Mouse (Mus musculus): ENCODE data around the gene Nckipsd. TPM values are rescaled to one million over a fixed set of nuclear protein-coding genes. Genes with fewer than 3 reads are reported as not detected.

The Nckipsd gene
- total and polyA plus RNA-seq, 3 experiments, result 4.1 to 5.6 (median 4.7) TPM

DNA sequence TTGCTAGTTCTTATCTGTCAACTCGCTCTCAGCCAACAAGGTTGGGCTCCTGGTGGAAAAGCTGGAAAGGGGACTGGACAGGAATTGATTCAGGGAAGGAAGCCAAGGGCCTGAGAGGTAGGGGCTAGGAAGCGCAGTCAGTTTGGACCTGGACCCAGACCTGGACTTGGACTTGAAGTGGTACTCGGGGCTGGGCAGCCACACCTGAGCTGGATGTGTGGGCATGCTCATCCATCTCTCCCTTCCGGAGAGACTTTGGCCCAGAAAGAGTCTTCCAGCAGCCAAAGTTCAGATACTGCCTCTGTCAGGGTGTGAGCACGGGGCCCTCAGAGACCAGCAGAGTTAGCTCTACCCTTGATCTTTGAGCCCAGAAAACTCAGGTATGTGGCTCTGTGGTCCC lies 47.2 kb downstream of the Nckipsd start:
- DNase-seq (ENCODE audit: low spot score) (no peak), ATAC-seq (ENCODE audit: extremely low read depth, insufficient number of reproducible peaks, low FRiP score, poor library complexity, severe bottlenecking) (no peak)
- Histone ChIP-seq H3K36me3 (replicated peaks) (peaks cover 43% of the 10 kb centered on the region), H3K4me3 (ENCODE audit: low read depth, low read length) (no peak overlapping the region), H3K4me1 (ENCODE audit: insufficient read depth, low read depth, low read length) (peaks cover 29% of the 10 kb centered on the region), H3K27me3 (ENCODE audit: insufficient read depth, low read length) (no peaks in the 10 kb centered on the region), H3K9me3 (replicated peaks) (no peaks in the 10 kb centered on the region)
- TF ChIP-seq CTCF (IDR thresholded peaks at IDR 0.05; ENCODE audit: low read depth, low read length) (no peak), POLR2AphosphoS5 (IDR thresholded peaks at IDR 0.05; ENCODE audit: insufficient replicate concordance, low read depth, low read length) (no peak), TAL1 (conservative IDR thresholded peaks at IDR 0.05; ENCODE audit: low read depth, low read length) (no peak)

DNA sequence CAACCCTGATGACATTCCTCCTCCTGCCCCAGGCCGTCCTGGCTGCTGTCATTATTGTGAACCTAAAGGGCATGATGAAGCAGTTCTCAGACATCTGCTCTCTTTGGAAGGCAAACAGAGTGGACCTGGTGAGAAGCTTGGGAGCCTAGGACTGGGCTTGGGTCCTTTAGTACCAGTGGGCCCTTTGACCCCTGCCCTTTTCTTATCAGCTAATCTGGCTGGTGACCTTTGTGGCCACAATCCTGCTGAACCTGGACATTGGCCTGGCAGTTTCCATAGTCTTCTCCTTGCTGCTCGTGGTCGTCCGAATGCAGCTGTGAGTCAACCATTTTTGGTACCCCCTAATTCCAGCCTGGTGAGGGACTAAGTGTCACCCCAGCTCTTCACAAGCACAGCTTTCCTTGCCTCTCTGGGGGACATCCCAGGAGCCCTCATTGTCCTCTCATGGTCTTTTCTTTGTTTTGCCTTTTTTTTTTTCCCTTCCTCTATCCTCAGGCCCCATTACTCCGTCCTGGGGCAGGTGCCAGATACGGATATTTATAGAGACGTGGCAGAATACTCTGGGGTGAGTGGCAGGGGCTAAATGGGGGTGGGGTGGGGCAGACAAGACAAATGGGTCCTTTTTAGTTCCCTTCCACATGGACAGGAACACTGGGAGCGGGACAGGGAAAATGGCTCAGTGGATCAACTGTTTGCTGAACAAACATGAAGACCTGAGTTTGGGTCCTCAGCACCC lies 50.8 kb downstream of the Nckipsd start:
- TF ChIP-seq GATA2 (IDR thresholded peaks at IDR 0.05; ENCODE audit: borderline replicate concordance, low read depth, low read length) (no peak), TAL1 (conservative IDR thresholded peaks at IDR 0.05; ENCODE audit: low read depth, low read length) (no peak), CTCF (IDR thresholded peaks at IDR 0.05; ENCODE audit: low read depth, low read length) (no peak), POLR2AphosphoS5 (IDR thresholded peaks at IDR 0.05; ENCODE audit: insufficient replicate concordance, low read depth, low read length) (no peak), GATA1 (IDR thresholded peaks at IDR 0.05; ENCODE audit: borderline replicate concordance, low read length) (no peak)
- Histone ChIP-seq H3K4me1 (ENCODE audit: insufficient read depth, low read depth, low read length) (peaks cover 10% of the 10 kb centered on the region), H3K27me3 (ENCODE audit: insufficient read depth, low read length) (no peaks in the 10 kb centered on the region), H3K4me3 (ENCODE audit: low read depth, low read length) (no peak overlapping the region), H3K9me3 (replicated peaks) (no peaks in the 10 kb centered on the region), H3K36me3 (replicated peaks) (peaks cover 50% of the 10 kb centered on the region)
- ATAC-seq (ENCODE audit: extremely low read depth, insufficient number of reproducible peaks, low FRiP score, poor library complexity, severe bottlenecking) (no peak), DNase-seq (ENCODE audit: low spot score) (no peak)

Other genes with a start within 250 kb of the Nckipsd start
- 145 and 154 TPM in 2 replicates for gene Impdh2, start 248.1 kb upstream of the Nckipsd start, total RNA-seq (2014; fragmentation: Nextera tagmentation)
- 247 and 299 TPM in 2 replicates for gene Impdh2, start 248.1 kb upstream of the Nckipsd start, total RNA-seq (2017)
- 167 and 176 TPM in 2 replicates for gene Impdh2, start 248.1 kb upstream of the Nckipsd start, polyA plus RNA-seq (2012)
- 25.6 and 31.8 TPM in 2 replicates for gene Ndufaf3, start 240.9 kb upstream of the Nckipsd start, total RNA-seq (2014; fragmentation: Nextera tagmentation)
- 16.9 and 29.4 TPM in 2 replicates for gene Ndufaf3, start 240.9 kb upstream of the Nckipsd start, total RNA-seq (2017)
- gene Ndufaf3, start 240.9 kb upstream of the Nckipsd start, polyA plus RNA-seq (2012), result 11.7 and 17.7 TPM in 2 replicates
- gene Dalrd3, start 238.5 kb upstream of the Nckipsd start, total RNA-seq (2014; fragmentation: Nextera tagmentation), result 48.3 and 49.1 TPM in 2 replicates
- 48.3 and 65.3 TPM in 2 replicates for gene Dalrd3, start 238.5 kb upstream of the Nckipsd start, total RNA-seq (2017)
- 101 and 121 TPM in 2 replicates for gene Dalrd3, start 238.5 kb upstream of the Nckipsd start, polyA plus RNA-seq (2012)
- gene Wdr6, start 229.6 kb upstream of the Nckipsd start, total RNA-seq (2014; fragmentation: Nextera tagmentation), result 22.6 and 27.6 TPM in 2 replicates
- 36.3 and 39.2 TPM in 2 replicates for gene Wdr6, start 229.6 kb upstream of the Nckipsd start, total RNA-seq (2017)
- gene Wdr6, start 229.6 kb upstream of the Nckipsd start, polyA plus RNA-seq (2012), result 16.9 and 30.0 TPM in 2 replicates
- gene P4htm, start 210.7 kb upstream of the Nckipsd start, total RNA-seq (2014; fragmentation: Nextera tagmentation), result 1.7 and 1.9 TPM in 2 replicates
- 2.0 and 2.6 TPM in 2 replicates for gene P4htm, start 210.7 kb upstream of the Nckipsd start, total RNA-seq (2017)
- gene P4htm, start 210.7 kb upstream of the Nckipsd start, polyA plus RNA-seq (2012), result 5.4 and 5.7 TPM in 2 replicates
- gene Arih2, start 159.0 kb upstream of the Nckipsd start, total RNA-seq (2014; fragmentation: Nextera tagmentation), result 77.4 and 83.1 TPM in 2 replicates
- 86.9 and 91.4 TPM in 2 replicates for gene Arih2, start 159.0 kb upstream of the Nckipsd start, total RNA-seq (2017)
- gene Arih2, start 159.0 kb upstream of the Nckipsd start, polyA plus RNA-seq (2012), result 146 and 153 TPM in 2 replicates
- 17.4 and 17.8 TPM in 2 replicates for gene Slc25a20, start 146.3 kb upstream of the Nckipsd start, total RNA-seq (2014; fragmentation: Nextera tagmentation)
- gene Slc25a20, start 146.3 kb upstream of the Nckipsd start, total RNA-seq (2017), result 30.3 TPM in 2 replicates
- gene Slc25a20, start 146.3 kb upstream of the Nckipsd start, polyA plus RNA-seq (2012), result 5.5 and 7.7 TPM in 2 replicates
- gene Prkar2a, start 119.1 kb upstream of the Nckipsd start, total RNA-seq (2014; fragmentation: Nextera tagmentation), result not detected in 2 replicates
- 0.29 and 0.38 TPM in 2 replicates for gene Prkar2a, start 119.1 kb upstream of the Nckipsd start, total RNA-seq (2017)
- gene Prkar2a, start 119.1 kb upstream of the Nckipsd start, polyA plus RNA-seq (2012), result 0.19 TPM in 1 of 2 replicates, not detected in the other
- gene Ip6k2, start 24.6 kb upstream of the Nckipsd start, total RNA-seq (2014; fragmentation: Nextera tagmentation), result 39.0 and 43.0 TPM in 2 replicates
- gene Ip6k2, start 24.6 kb upstream of the Nckipsd start, total RNA-seq (2017), result 35.7 and 43.8 TPM in 2 replicates
- 29.4 and 33.6 TPM in 2 replicates for gene Ip6k2, start 24.6 kb upstream of the Nckipsd start, polyA plus RNA-seq (2012)
- gene Celsr3, start 18.0 kb downstream of the Nckipsd start, total RNA-seq (2014; fragmentation: Nextera tagmentation), result not detected in 2 replicates
- gene Celsr3, start 18.0 kb downstream of the Nckipsd start, total RNA-seq (2017), result 0.11 and 0.12 TPM in 2 replicates
- 0.01 TPM in 1 of 2 replicates, not detected in the other for gene Celsr3, start 18.0 kb downstream of the Nckipsd start, polyA plus RNA-seq (2012)
- 1.0 and 3.6 TPM in 2 replicates for gene Slc26a6, start 44.9 kb downstream of the Nckipsd start, total RNA-seq (2014; fragmentation: Nextera tagmentation)
- gene Slc26a6, start 44.9 kb downstream of the Nckipsd start, total RNA-seq (2017), result 2.3 and 3.1 TPM in 2 replicates
- 2.4 and 3.5 TPM in 2 replicates for gene Slc26a6, start 44.9 kb downstream of the Nckipsd start, polyA plus RNA-seq (2012)
- not detected in 2 replicates for gene Tmem89, start 106.3 kb downstream of the Nckipsd start, total RNA-seq (2014; fragmentation: Nextera tagmentation)
- gene Tmem89, start 106.3 kb downstream of the Nckipsd start, total RNA-seq (2017), result not detected in 2 replicates
- not detected in 2 replicates for gene Tmem89, start 106.3 kb downstream of the Nckipsd start, polyA plus RNA-seq (2012)
- 172 and 173 TPM in 2 replicates for gene Uqcrc1, start 128.3 kb downstream of the Nckipsd start, total RNA-seq (2014; fragmentation: Nextera tagmentation)
- 186 and 188 TPM in 2 replicates for gene Uqcrc1, start 128.3 kb downstream of the Nckipsd start, total RNA-seq (2017)
- gene Uqcrc1, start 128.3 kb downstream of the Nckipsd start, polyA plus RNA-seq (2012), result 448 and 452 TPM in 2 replicates
- 0.10 and 0.30 TPM in 2 replicates for gene Col7a1, start 145.2 kb downstream of the Nckipsd start, total RNA-seq (2014; fragmentation: Nextera tagmentation)
- 1.1 and 3.0 TPM in 2 replicates for gene Col7a1, start 145.2 kb downstream of the Nckipsd start, total RNA-seq (2017)
- 0.15 and 0.28 TPM in 2 replicates for gene Col7a1, start 145.2 kb downstream of the Nckipsd start, polyA plus RNA-seq (2012)
- gene Ucn2, start 177.6 kb downstream of the Nckipsd start, total RNA-seq (2014; fragmentation: Nextera tagmentation), result not detected in 2 replicates
- gene Ucn2, start 177.6 kb downstream of the Nckipsd start, total RNA-seq (2017), result 0.17 and 0.38 TPM in 2 replicates
- gene Ucn2, start 177.6 kb downstream of the Nckipsd start, polyA plus RNA-seq (2012), result not detected in 2 replicates
- 7.1 and 10.0 TPM in 2 replicates for gene Pfkfb4, start 183.4 kb downstream of the Nckipsd start, total RNA-seq (2014; fragmentation: Nextera tagmentation)
- 9.1 and 9.3 TPM in 2 replicates for gene Pfkfb4, start 183.4 kb downstream of the Nckipsd start, total RNA-seq (2017)
- 1.7 and 4.1 TPM in 2 replicates for gene Pfkfb4, start 183.4 kb downstream of the Nckipsd start, polyA plus RNA-seq (2012)
- 17.1 and 24.2 TPM in 2 replicates for gene Shisa5, start 230.2 kb downstream of the Nckipsd start, total RNA-seq (2014; fragmentation: Nextera tagmentation)
- gene Shisa5, start 230.2 kb downstream of the Nckipsd start, total RNA-seq (2017), result 50.0 and 50.6 TPM in 2 replicates
- gene Shisa5, start 230.2 kb downstream of the Nckipsd start, polyA plus RNA-seq (2012), result 207 and 259 TPM in 2 replicates

Measured in G1E (cell line).